Mouse (Mus musculus): ENCODE measurements around the gene Chrnd. TPM values are rescaled to one million over a fixed set of nuclear protein-coding genes. Genes with fewer than 3 reads are reported as not detected.

The Chrnd gene
- total and polyA plus RNA-seq, 2 experiments from 2014 or later = not detected

- Histone ChIP-seq H3K4me2 (ENCODE audit: low read depth) (peak overlapping the region; percentile 44), H3K27me3 (ENCODE audit: insufficient read depth, low read length) (peaks cover 21% of the 10 kb centered on the region), H3K36me3 (ENCODE audit: insufficient read depth) (no peaks in the 10 kb centered on the region), H3K9me3 (ENCODE audit: low read length) (no peaks in the 10 kb centered on the region), H3K4me3 (ENCODE audit: low read depth, low read length) (peak overlapping the region; percentile 9; the same call in 1 of the 2 replicates), H3K27ac (ENCODE audit: low read depth, low read length) (no peak overlapping the region), H3K9ac (no peak overlapping the region), H3K4me1 (ENCODE audit: insufficient read depth) (no peaks in the 10 kb centered on the region)
- peak; percentile 7 for ATAC-seq
- WGBS = 33% methylated on average over 15 of the region's 15 CpGs
- no peak for DNase-seq
- no peak for TF ChIP-seq CTCF (IDR thresholded peaks at IDR 0.05; ENCODE audit: low read depth)
Measured at GRCm38 (mm10) chr1:87183998-87184750, 6.2 kb upstream of the Chrnd start.

DNA sequence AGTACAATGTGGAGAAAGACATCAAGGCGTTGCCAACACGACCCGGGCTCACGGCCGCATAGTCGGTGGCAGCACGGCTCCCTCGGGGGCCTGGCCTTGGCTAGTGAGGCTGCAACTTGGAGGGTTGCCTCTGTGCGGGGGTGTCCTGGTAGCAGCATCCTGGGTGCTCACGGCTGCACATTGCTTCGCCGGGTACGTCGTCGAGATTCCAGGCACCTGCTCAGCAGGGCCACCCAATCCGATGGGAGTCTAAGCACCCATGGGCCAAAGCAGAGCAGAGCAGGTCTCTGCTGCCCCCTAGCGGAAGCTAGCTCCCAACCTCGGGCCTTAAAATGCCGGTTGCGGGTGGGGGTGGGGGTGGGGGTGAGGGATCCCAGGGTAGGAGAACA is 5.7 kb upstream of the Chrnd start:
- no peak overlapping the region for H3K27ac ChIP-seq (ENCODE audit: low read depth, low read length)
- H3K4me1 ChIP-seq (ENCODE audit: insufficient read depth) = no peaks in the 10 kb centered on the region
- H3K9ac ChIP-seq = 0 out of 2 replicates have a peak overlapping the region, but pooled peaks have one; percentile 22
- H3K9me3 ChIP-seq (ENCODE audit: low read length) = no peaks in the 10 kb centered on the region
- no peaks in the 10 kb centered on the region for H3K36me3 ChIP-seq (ENCODE audit: insufficient read depth)
- ATAC-seq (peak; percentile 76), DNase-seq (peak; percentile 88)
- 8% methylated on average over 20 of the region's 20 CpGs for WGBS
- H3K4me3 ChIP-seq (ENCODE audit: low read depth, low read length) = peak overlapping the region; percentile 9
- peak; percentile 79 for TF ChIP-seq CTCF (IDR thresholded peaks at IDR 0.05; ENCODE audit: low read depth)
- peak overlapping the region; percentile 44 for H3K4me2 ChIP-seq (ENCODE audit: low read depth)
- peaks cover 21% of the 10 kb centered on the region for H3K27me3 ChIP-seq (ENCODE audit: insufficient read depth, low read length)

DNA sequence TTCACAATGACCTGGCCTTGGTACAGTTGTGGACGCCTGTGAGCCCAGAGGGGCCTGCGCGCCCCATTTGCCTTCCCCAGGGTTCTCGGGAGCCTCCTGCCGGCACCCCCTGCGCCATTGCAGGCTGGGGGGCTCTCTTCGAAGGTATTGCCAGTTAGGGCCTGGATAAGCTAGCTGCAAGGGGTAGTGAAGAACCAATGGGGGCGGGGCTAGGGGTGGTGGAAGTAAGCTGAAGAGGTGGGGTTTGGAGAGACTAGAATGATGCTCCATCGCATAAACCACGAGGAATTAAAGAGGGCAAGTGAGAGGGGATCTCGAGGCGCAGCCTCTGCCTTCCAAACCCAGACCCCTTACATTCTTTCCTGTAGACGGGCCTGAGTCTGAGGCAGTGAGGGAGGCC is 4.9 kb upstream of the Chrnd start:
- ATAC-seq = no peak
- no peak overlapping the region for H3K9ac ChIP-seq
- 15% methylated on average over 13 of the region's 13 CpGs for WGBS

GRCm38 (mm10) chr1:87186261-87187036 is 4.0 kb upstream of the Chrnd start:
- no peak for TF ChIP-seq CTCF (IDR thresholded peaks at IDR 0.05; ENCODE audit: low read depth)
- peak overlapping the region; percentile 93 for H3K4me2 ChIP-seq (ENCODE audit: low read depth)
- H3K9ac ChIP-seq = peak overlapping the region; percentile 53
- H3K27ac ChIP-seq (ENCODE audit: low read depth, low read length) = no peak overlapping the region
- DNase-seq (peak; percentile 39), ATAC-seq (peak; percentile 37)
- WGBS = 2% methylated on average over 54 of the region's 54 CpGs
- peak overlapping the region; percentile 54 for H3K4me3 ChIP-seq (ENCODE audit: low read depth, low read length)
- peaks cover 21% of the 10 kb centered on the region for H3K27me3 ChIP-seq (ENCODE audit: insufficient read depth, low read length)
- H3K36me3 ChIP-seq (ENCODE audit: insufficient read depth) = no peaks in the 10 kb centered on the region
- no peaks in the 10 kb centered on the region for H3K9me3 ChIP-seq (ENCODE audit: low read length)
- H3K4me1 ChIP-seq (ENCODE audit: insufficient read depth) = no peaks in the 10 kb centered on the region

More for the DNA sequence above, 4.9 kb upstream of the Chrnd start:
- DNase-seq = no peak
- Histone ChIP-seq H3K27me3 (ENCODE audit: insufficient read depth, low read length) (peaks cover 21% of the 10 kb centered on the region), H3K9me3 (ENCODE audit: low read length) (no peaks in the 10 kb centered on the region), H3K4me3 (ENCODE audit: low read depth, low read length) (no peak overlapping the region), H3K36me3 (ENCODE audit: insufficient read depth) (no peaks in the 10 kb centered on the region), H3K4me2 (ENCODE audit: low read depth) (no peak overlapping the region), H3K27ac (ENCODE audit: low read depth, low read length) (no peak overlapping the region), H3K4me1 (ENCODE audit: insufficient read depth) (no peaks in the 10 kb centered on the region)
- TF ChIP-seq CTCF (IDR thresholded peaks at IDR 0.05; ENCODE audit: low read depth) = peak; percentile 17; the same call in 1 of the 2 replicates

DNA sequence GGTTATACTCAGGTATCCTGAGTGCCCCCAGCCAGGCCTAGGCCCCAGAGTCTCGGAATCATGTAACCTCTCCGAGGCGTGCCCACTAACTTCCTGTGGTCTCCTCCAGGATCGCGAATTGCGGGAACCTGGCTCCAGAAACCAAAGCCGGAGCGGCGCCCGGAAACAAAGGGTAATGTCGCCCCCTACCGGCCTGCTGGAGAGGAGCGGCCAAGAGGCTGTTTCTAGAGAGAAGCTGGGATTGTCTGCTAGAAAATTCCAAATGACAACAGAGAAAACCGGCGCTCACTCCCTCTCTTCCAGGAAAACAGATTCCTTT is 3.4 kb upstream of the Chrnd start:
- Histone ChIP-seq H3K4me1 (ENCODE audit: insufficient read depth) (no peaks in the 10 kb centered on the region), H3K4me3 (ENCODE audit: low read depth, low read length) (peak overlapping the region; percentile 54), H3K36me3 (ENCODE audit: insufficient read depth) (no peaks in the 10 kb centered on the region), H3K27me3 (ENCODE audit: insufficient read depth, low read length) (peaks cover 21% of the 10 kb centered on the region), H3K9me3 (ENCODE audit: low read length) (no peaks in the 10 kb centered on the region), H3K9ac (peak overlapping the region; percentile 53), H3K4me2 (ENCODE audit: low read depth) (peak overlapping the region; percentile 93), H3K27ac (ENCODE audit: low read depth, low read length) (no peak overlapping the region)
- DNase-seq (peak; percentile 92), ATAC-seq (peak; percentile 73)
- under 1% methylated on average over 15 of the region's 15 CpGs for WGBS
- TF ChIP-seq CTCF (IDR thresholded peaks at IDR 0.05; ENCODE audit: low read depth) = peak; percentile 92

- H3K4me2 ChIP-seq (ENCODE audit: low read depth) = no peak overlapping the region
- ATAC-seq (no peak), DNase-seq (no peak)
- no peak for TF ChIP-seq CTCF (IDR thresholded peaks at IDR 0.05; ENCODE audit: low read depth)
- H3K36me3 ChIP-seq (ENCODE audit: insufficient read depth) = no peaks in the 10 kb centered on the region
- WGBS = 77% methylated on average over 9 of the region's 9 CpGs
- H3K27me3 ChIP-seq (ENCODE audit: insufficient read depth, low read length) = no peaks in the 10 kb centered on the region
- no peak overlapping the region for H3K27ac ChIP-seq (ENCODE audit: low read depth, low read length)
- H3K9ac ChIP-seq = no peak overlapping the region
- H3K9me3 ChIP-seq (ENCODE audit: low read length) = no peaks in the 10 kb centered on the region
- no peaks in the 10 kb centered on the region for H3K4me1 ChIP-seq (ENCODE audit: insufficient read depth)
- H3K4me3 ChIP-seq (ENCODE audit: low read depth, low read length) = no peak overlapping the region
Measured at GRCm38 (mm10) chr1:87197296-87197695, 6.9 kb downstream of the Chrnd start.
